Mouse (Mus musculus): Measurements from ENCODE around the gene Psapl1. TPM values are rescaled to one million over a fixed set of nuclear protein-coding genes. Genes with fewer than 3 reads are reported as not detected.

Gene Psapl1
- total and polyA plus RNA-seq, 3 experiments = not detected

- Histone ChIP-seq H3K79me2 (replicated peaks; ENCODE audit: control insufficient read depth, extremely low read depth, insufficient read depth, poor library complexity, severe bottlenecking) (no peaks in the 10 kb centered on the region), H3K4me1 (ENCODE audit: control insufficient read depth in 1 of 2, insufficient read depth in 2 of 2) (peaks cover 0 to 13% of the 10 kb centered on the region in 2 experiments; a peak in 2 of 4 replicates), H3K36me3 (replicated peaks in 1 of 2; ENCODE audit: control insufficient read depth in 1 of 2, insufficient read depth in 1 of 2, low read length in 1 of 2) (no peaks in the 10 kb centered on the region), H3K9me3 (replicated peaks; ENCODE audit: low read length) (no peaks in the 10 kb centered on the region), H3K27me3 (replicated peaks) (peaks cover 42% of the 10 kb centered on the region), H3K4me2 (ENCODE audit: insufficient read depth, low read depth, poor library complexity, severe bottlenecking) (no peak overlapping the region), H3K4me3 (replicated peaks in 1 of 3; ENCODE audit: low read depth in 2 of 3, low read length in 2 of 3, poor library complexity in 1 of 3) (no peak overlapping the region), H3K27ac (ENCODE audit: insufficient read depth, low read depth) (no peak overlapping the region), H3K9ac (ENCODE audit: insufficient read depth, low read depth) (no peak overlapping the region)
- no peak for DNase-seq (ENCODE audit: extremely low read depth)
- dilution Hi-C loops (cut with MboI; ENCODE audit: extremely low pct_ligation_motif_present, extremely low pct_unique_long_range_greater_than_20kb, low sequenced_read_pairs) (no loop called here), in situ Hi-C loops (cut with MboI; ENCODE audit: low pct_ligation_motif_present, low pct_unique_long_range_greater_than_20kb, low sequenced_read_pairs) (no loop called here)
- TF ChIP-seq ZKSCAN1 (IDR thresholded peaks at IDR 0.05; ENCODE audit: borderline replicate concordance, low read depth, low read length) = no peak
- no peak for TF ChIP-seq MYC (IDR thresholded peaks at IDR 0.05; ENCODE audit: low read depth, low read length)
- TF ChIP-seq MAFK (IDR thresholded peaks at IDR 0.05; ENCODE audit: insufficient replicate concordance, low read length) = no peak
- TF ChIP-seq E2F4 (IDR thresholded peaks at IDR 0.05; ENCODE audit: insufficient replicate concordance, low read depth, low read length) = no peak
- no peak for TF ChIP-seq RAD21 (IDR thresholded peaks at IDR 0.05; ENCODE audit: low read depth, low read length)
These were observed 38.2 kb upstream of the Psapl1 start for GRCm38 (mm10) chr5:36165424-36166302.

- H3K27me3 ChIP-seq (replicated peaks) = peaks cover 42% of the 10 kb centered on the region
- H3K36me3 ChIP-seq (replicated peaks in 1 of 2; ENCODE audit: control insufficient read depth in 1 of 2, insufficient read depth in 1 of 2, low read length in 1 of 2) = no peaks in the 10 kb centered on the region
- no peak overlapping the region for H3K9ac ChIP-seq (ENCODE audit: insufficient read depth, low read depth)
- peaks cover 0 to 14% of the 10 kb centered on the region in 2 experiments; a peak in 2 of 4 replicates for H3K4me1 ChIP-seq (ENCODE audit: control insufficient read depth in 1 of 2, insufficient read depth in 2 of 2)
- no peak overlapping the region for H3K27ac ChIP-seq (ENCODE audit: insufficient read depth, low read depth)
- H3K9me3 ChIP-seq (replicated peaks; ENCODE audit: low read length) = no peaks in the 10 kb centered on the region
- no peak overlapping the region for H3K4me2 ChIP-seq (ENCODE audit: insufficient read depth, low read depth, poor library complexity, severe bottlenecking)
- in situ Hi-C loops (cut with MboI; ENCODE audit: low pct_ligation_motif_present, low pct_unique_long_range_greater_than_20kb, low sequenced_read_pairs) = no loop called here
- dilution Hi-C loops (cut with MboI; ENCODE audit: extremely low pct_ligation_motif_present, extremely low pct_unique_long_range_greater_than_20kb, low sequenced_read_pairs) = no loop called here
- H3K4me3 ChIP-seq (replicated peaks in 1 of 3; ENCODE audit: low read depth in 2 of 3, low read length in 2 of 3, poor library complexity in 1 of 3) = no peak overlapping the region
- no peaks in the 10 kb centered on the region for H3K79me2 ChIP-seq (replicated peaks; ENCODE audit: control insufficient read depth, extremely low read depth, insufficient read depth, poor library complexity, severe bottlenecking)
- TF ChIP-seq GABPA (IDR thresholded peaks at IDR 0.05; ENCODE audit: insufficient replicate concordance, low read depth, low read length) (no peak), MYC (IDR thresholded peaks at IDR 0.05; ENCODE audit: low read depth, low read length) (no peak), BHLHE40 (IDR thresholded peaks at IDR 0.05; ENCODE audit: low read depth, low read length) (no peak), CHD2 (IDR thresholded peaks at IDR 0.05; ENCODE audit: low read length) (no peak), USF2 (conservative IDR thresholded peaks at IDR 0.05; ENCODE audit: low read depth, low read length) (no peak)
- DNase-seq (ENCODE audit: extremely low read depth) = no peak
These were observed 37.3 kb upstream of the Psapl1 start for GRCm38 (mm10) chr5:36166346-36167013.
